Mouse (Mus musculus): ENCODE measurements around the gene Frmd5. TPM values are rescaled to one million over a fixed set of nuclear protein-coding genes. Genes with fewer than 3 reads are reported as not detected.
"Not testable (repeated sequence)": the region's sequence is repeated elsewhere in the genome, so short reads cannot be mapped to it uniquely, and the experiment has no call there.

Frmd5 gene
- polyA plus RNA-seq, 1 experiment: 47.8 TPM

DNA sequence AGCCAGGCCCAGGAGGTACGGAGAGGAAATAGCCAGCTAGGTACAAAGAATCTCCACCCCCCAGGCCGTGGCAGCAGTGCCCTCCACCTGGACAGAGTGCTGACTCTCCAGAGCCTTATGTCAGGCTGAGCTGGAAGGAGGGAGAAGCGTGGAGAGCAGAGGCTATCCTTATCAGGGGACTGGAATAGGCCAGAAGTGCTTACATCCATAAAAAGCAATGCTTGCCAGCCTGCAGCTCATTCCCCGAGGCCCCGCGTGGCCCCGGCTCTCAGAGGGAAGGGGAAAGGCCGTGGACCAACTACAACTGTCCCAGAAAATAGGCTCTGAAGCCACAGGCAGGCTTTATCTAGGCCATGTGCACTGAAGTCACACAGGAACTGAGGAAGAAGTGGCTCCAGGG lies 255.6 kb downstream of the Frmd5 start:
- Histone ChIP-seq H3K27ac (ENCODE audit: insufficient read depth, low read length) (no peak overlapping the region), H3K4me3 (ENCODE audit: insufficient read depth, low read length) (no peak overlapping the region), H3K4me1 (ENCODE audit: control insufficient read depth, insufficient read depth, low read length) (no peaks in the 10 kb centered on the region)
- TF ChIP-seq POLR2A (IDR thresholded peaks at IDR 0.05; ENCODE audit: extremely low read depth, insufficient read depth, low read length) (no peak), CTCF (IDR thresholded peaks at IDR 0.05; ENCODE audit: extremely low read depth, insufficient read depth, low read length) (no peak)

DNA sequence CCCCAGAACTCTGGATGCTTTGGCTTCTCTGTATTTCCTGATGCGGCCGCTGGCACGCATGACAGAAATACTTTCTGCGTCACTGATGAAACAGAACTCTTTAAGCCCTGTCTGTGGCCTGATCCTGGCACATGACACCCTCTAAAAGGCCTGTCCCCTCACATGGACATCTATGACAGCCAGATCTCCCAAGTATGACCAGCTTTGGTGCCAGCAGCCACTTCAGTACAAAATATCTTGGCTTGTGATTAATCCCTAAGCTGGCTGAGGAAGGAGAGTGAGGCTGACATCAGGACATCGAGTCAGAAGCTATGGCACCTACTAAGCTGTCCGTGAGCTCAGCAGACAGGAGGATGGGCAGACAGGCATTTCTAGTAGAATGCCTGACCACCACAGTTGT lies 257.3 kb downstream of the Frmd5 start:
- TF ChIP-seq CTCF (IDR thresholded peaks at IDR 0.05; ENCODE audit: extremely low read depth, insufficient read depth, low read length): no peak
- Histone ChIP-seq H3K4me3 (ENCODE audit: insufficient read depth, low read length) (no peak overlapping the region), H3K4me1 (ENCODE audit: control insufficient read depth, insufficient read depth, low read length) (no peaks in the 10 kb centered on the region), H3K27ac (ENCODE audit: insufficient read depth, low read length) (no peak overlapping the region)

GRCm38 (mm10) chr2:121544829-121545228 lies 262.1 kb downstream of the Frmd5 start:
- no peak for TF ChIP-seq CTCF (IDR thresholded peaks at IDR 0.05; ENCODE audit: extremely low read depth, insufficient read depth, low read length)
- no peak for TF ChIP-seq POLR2A (IDR thresholded peaks at IDR 0.05; ENCODE audit: extremely low read depth, insufficient read depth, low read length)

DNA sequence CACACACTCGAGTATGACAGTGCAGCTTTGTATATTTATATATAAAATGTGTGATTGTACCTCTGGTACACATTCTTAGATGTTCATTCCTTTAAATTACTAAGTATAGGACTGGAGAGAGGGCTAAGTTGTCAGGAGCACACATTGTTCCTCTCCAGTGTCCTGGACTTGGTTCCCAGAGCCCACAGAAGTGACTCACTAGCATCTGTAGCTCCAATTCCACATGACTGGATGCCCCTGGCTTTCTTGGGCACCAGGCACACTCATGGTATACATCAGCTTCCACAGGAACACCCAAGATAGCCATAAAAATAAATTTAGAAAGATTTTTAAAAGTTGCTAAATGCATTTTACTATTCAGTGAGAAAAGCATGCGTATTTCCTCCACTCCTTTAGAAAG lies 281.8 kb downstream of the Frmd5 start:
- TF ChIP-seq POLR2A (IDR thresholded peaks at IDR 0.05; ENCODE audit: extremely low read depth, insufficient read depth, low read length) (no peak), CTCF (IDR thresholded peaks at IDR 0.05; ENCODE audit: extremely low read depth, insufficient read depth, low read length) (no peak)
- Histone ChIP-seq H3K27ac (ENCODE audit: insufficient read depth, low read length) (no peak overlapping the region), H3K4me1 (ENCODE audit: control insufficient read depth, insufficient read depth, low read length) (peaks cover 3% of the 10 kb centered on the region), H3K4me3 (ENCODE audit: insufficient read depth, low read length) (no peak overlapping the region)

More at GRCm38 (mm10) chr2:121544829-121545228, 262.1 kb downstream of the Frmd5 start:
- Histone ChIP-seq H3K27ac (ENCODE audit: insufficient read depth, low read length) (no peak overlapping the region), H3K4me1 (ENCODE audit: control insufficient read depth, insufficient read depth, low read length) (no peaks in the 10 kb centered on the region), H3K4me3 (ENCODE audit: insufficient read depth, low read length) (no peak overlapping the region)

- not testable (repeated sequence) for H3K27ac ChIP-seq (ENCODE audit: insufficient read depth, low read length); H3K4me1 ChIP-seq (ENCODE audit: control insufficient read depth, insufficient read depth, low read length); H3K4me3 ChIP-seq (ENCODE audit: insufficient read depth, low read length)
Observed at GRCm38 (mm10) chr2:121522830-121523229, 284.1 kb downstream of the Frmd5 start.

DNA sequence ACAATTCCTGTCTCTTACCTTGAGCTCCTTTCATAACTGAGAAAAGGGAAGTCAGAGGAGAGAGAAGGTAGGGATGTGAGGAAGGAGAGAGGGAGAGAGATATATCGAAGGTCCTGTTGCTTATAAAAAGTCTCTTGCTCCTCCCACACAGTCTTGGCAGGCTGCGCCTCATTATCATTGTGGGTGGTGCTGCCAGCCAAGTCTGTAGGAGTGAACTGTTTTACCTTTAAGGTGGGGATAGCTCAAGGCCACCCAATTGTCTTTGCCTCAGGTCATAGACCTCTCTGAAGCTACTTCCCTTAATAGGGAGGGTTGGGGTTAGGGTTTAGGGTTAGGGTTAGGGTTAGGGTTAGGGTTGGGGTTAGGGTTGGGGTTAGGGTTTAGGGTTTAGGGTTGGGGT lies 284.9 kb downstream of the Frmd5 start:
- TF ChIP-seq CTCF (IDR thresholded peaks at IDR 0.05; ENCODE audit: extremely low read depth, insufficient read depth, low read length) (no peak), POLR2A (IDR thresholded peaks at IDR 0.05; ENCODE audit: extremely low read depth, insufficient read depth, low read length) (0 out of 2 replicates have a peak, but pooled peaks have one; percentile 23)
- peaks cover 3% of the 10 kb centered on the region for H3K4me1 ChIP-seq (ENCODE audit: control insufficient read depth, insufficient read depth, low read length)
- no peak overlapping the region for H3K27ac ChIP-seq (ENCODE audit: insufficient read depth, low read length)
- H3K4me3 ChIP-seq (ENCODE audit: insufficient read depth, low read length): no peak overlapping the region

DNA sequence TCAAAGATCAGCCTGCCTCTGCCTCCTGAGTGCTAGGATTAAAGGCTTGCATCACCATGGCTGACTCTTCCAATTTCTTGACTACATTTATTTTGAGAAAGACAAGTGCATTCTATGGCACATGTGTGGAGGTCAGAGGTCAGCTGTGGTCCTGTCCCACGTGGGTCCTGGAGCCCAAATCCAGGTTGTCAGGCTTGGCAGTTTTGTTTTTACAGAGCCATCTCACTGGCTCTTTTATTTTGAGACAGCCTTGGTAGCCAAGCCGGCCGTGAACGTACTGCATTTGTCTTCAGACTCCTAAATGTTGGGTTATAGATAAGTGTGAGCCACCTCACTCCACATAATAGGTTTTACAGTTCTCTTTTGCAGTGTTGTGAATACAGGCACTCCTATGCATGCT lies 288.2 kb downstream of the Frmd5 start:
- H3K4me1 ChIP-seq (ENCODE audit: control insufficient read depth, insufficient read depth, low read length): not testable (repeated sequence)

DNA sequence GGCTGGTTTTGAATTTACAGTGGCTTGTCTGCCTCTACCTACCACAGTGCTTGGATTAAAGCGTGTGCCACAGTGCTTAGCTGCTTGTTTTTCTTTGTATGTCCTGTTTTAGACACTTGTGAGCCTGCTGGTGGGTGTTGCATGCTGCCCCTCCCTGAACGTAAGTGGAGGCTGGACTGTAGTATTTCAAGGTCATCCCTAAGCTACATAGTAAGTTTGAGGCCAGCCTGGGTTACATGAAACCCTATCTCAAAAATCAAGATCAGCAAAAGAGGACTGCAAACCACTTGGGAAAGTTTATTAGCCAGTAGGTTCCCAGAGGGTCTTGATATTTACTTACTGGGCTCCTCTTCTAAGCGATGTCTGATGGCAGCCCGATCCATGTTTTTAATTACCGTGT lies 288.8 kb downstream of the Frmd5 start:
- no peak for TF ChIP-seq CTCF (IDR thresholded peaks at IDR 0.05; ENCODE audit: extremely low read depth, insufficient read depth, low read length)
- no peak for TF ChIP-seq POLR2A (IDR thresholded peaks at IDR 0.05; ENCODE audit: extremely low read depth, insufficient read depth, low read length)
- no peak overlapping the region for H3K27ac ChIP-seq (ENCODE audit: insufficient read depth, low read length)
- no peak overlapping the region for H3K4me3 ChIP-seq (ENCODE audit: insufficient read depth, low read length)
- H3K4me1 ChIP-seq (ENCODE audit: control insufficient read depth, insufficient read depth, low read length): peaks cover 3% of the 10 kb centered on the region

More for the DNA sequence above, 288.2 kb downstream of the Frmd5 start:
- not testable (repeated sequence) for H3K27ac ChIP-seq (ENCODE audit: insufficient read depth, low read length); H3K4me3 ChIP-seq (ENCODE audit: insufficient read depth, low read length)

DNA sequence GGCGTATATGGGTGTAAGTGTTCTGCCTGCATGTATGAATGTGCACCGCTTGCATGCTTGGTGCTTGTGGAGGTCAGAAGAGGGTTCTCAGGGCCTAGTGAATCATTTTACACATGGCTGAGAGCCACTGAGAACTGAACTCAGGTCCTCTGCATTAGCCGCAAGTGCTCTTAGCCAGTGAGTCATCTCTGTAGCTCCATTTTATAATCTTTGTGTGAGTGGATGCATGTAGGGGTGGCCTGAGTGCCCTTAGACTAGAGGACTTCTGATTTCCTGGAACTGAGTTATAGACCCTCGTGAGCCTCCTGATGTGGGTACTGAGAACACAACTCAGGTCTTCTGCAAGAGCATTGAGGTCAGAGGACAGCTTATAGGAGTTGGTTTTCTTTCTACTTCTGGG lies 292.7 kb downstream of the Frmd5 start:
- Histone ChIP-seq H3K4me3 (ENCODE audit: insufficient read depth, low read length) (no peak overlapping the region), H3K4me1 (ENCODE audit: control insufficient read depth, insufficient read depth, low read length) (no peaks in the 10 kb centered on the region), H3K27ac (ENCODE audit: insufficient read depth, low read length) (no peak overlapping the region)
- TF ChIP-seq POLR2A (IDR thresholded peaks at IDR 0.05; ENCODE audit: extremely low read depth, insufficient read depth, low read length): no peak
- no peak for TF ChIP-seq CTCF (IDR thresholded peaks at IDR 0.05; ENCODE audit: extremely low read depth, insufficient read depth, low read length)

DNA sequence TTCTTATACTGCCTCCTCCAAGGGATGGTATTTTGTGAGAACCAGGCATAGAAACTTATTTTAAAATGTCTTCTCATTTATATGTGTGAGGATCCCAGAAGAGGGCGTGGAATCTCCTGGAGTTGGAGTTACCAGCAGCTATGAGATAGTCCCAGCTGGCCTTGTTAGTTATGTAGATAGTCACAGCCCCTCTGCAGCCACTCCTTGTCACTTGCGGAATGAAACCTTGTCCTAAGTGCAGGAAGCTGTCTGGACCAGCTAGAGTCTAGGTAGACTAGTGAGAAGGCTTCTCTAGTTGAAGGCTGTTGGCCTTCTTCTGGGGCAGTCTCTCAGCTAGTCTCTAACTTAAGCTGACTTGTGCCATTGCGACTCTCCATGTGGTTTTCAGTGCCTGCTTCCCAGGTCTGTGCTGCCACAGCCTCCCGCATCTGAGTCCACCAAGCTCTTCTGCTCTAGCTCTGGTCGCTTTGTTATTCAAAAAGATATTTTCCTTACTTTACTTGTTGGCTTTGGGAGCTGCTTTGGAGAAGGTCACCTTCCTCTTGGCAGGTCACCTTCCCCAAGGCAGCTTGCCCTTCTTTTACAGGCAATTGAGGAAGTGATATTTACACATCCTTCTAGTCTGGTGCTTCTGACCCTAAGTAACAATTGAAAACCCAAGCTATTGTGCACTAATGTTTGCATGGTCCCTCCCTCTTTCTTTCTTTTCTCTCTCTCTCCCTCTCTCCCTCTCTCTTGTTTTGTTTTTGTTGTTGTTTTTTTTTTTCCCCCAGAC lies 293.7 kb downstream of the Frmd5 start:
- H3K4me1 ChIP-seq (ENCODE audit: control insufficient read depth, insufficient read depth, low read length); H3K4me3 ChIP-seq (ENCODE audit: insufficient read depth, low read length); H3K27ac ChIP-seq (ENCODE audit: insufficient read depth, low read length): not testable (repeated sequence)

GRCm38 (mm10) chr2:121511401-121511800 lies 295.5 kb downstream of the Frmd5 start:
- Histone ChIP-seq H3K4me3 (ENCODE audit: insufficient read depth, low read length) (no peak overlapping the region), H3K27ac (ENCODE audit: insufficient read depth, low read length) (no peak overlapping the region), H3K4me1 (ENCODE audit: control insufficient read depth, insufficient read depth, low read length) (no peaks in the 10 kb centered on the region)
- TF ChIP-seq CTCF (IDR thresholded peaks at IDR 0.05; ENCODE audit: extremely low read depth, insufficient read depth, low read length): no peak
- TF ChIP-seq POLR2A (IDR thresholded peaks at IDR 0.05; ENCODE audit: extremely low read depth, insufficient read depth, low read length): no peak
